ENCODE assay signal across 8 mouse cellular contexts in genomic region chr1:171149974-171150760, GRCm38 (mm10). TPM values are rescaled to one million over a fixed set of nuclear protein-coding genes. Genes with fewer than 3 reads are reported as not detected.
DNase-seq lines count a peak whose midpoint lies in the region; ATAC-seq lines count a peak whose summit lies in the region.

Gene Sdhc (minus strand): TSS chr1:171150603.
Gene Mpz (plus strand): TSS chr1:171150711.

- peaks cover 11% of the 10 kb centered on the region for H3K4me1 ChIP-seq in hindbrain, embryonic 12.5 days

- peak within 1 kb of the TSS; percentile 62 for H3K4me2 ChIP-seq in hindbrain, embryonic 12.5 days (replicated peaks)

- H3K27ac ChIP-seq in hindbrain, embryonic 12.5 days, result peak within 1 kb of the TSS; percentile 64

- peak; percentile 97 for ATAC-seq in hindbrain, embryonic 12.5 days (ENCODE audit: low FRiP score)

- H3K4me3 ChIP-seq in hindbrain, embryonic 12.5 days, result peak within 1 kb of the TSS; percentile 74

- no peaks in the 10 kb centered on the region for H3K9me3 ChIP-seq in hindbrain, embryonic 12.5 days (replicated peaks)

- peak; percentile 99 for DNase-seq in NIH3T3 (ENCODE audit: low read depth)
- peak; percentile 98 for DNase-seq in cerebellum, postnatal 10 days
- peak; percentile 92 to 94 for DNase-seq in frontal cortex, postnatal 10 days (ENCODE audit: low spot score in 2 of 2)
- DNase-seq in layer of hippocampus, postnatal 14 days (ENCODE audit: low spot score in 2 of 2), result peak; percentile 91 to 96
- peak; percentile 96 for DNase-seq in lung, postnatal 14 days
- peak; percentile 81 for DNase-seq in retina, adult 2 months (ENCODE audit: low read depth, low spot score)
- DNase-seq in thymus, postnatal 36 days, result peak; percentile 94 to 97

- under 1% methylated on average over 34 of the region's 34 CpGs for WGBS in hindbrain, embryonic 12.5 days

- peak within 1 kb of the TSS; percentile 87 for H3K9ac ChIP-seq in hindbrain, embryonic 12.5 days

- peaks cover 5% of the 10 kb centered on the region for H3K27me3 ChIP-seq in hindbrain, embryonic 12.5 days

- peaks cover 8% of the 10 kb centered on the region for H3K36me3 ChIP-seq in hindbrain, embryonic 12.5 days

RNA-seq across cellular contexts. Expression of gene Sdhc, which starts in this region (rescaled TPM):
- 214 and 218 TPM in 2 replicates for polyA plus RNA-seq in hindbrain, embryonic 12.5 days (2016; fragmentation: Nextera tagmentation; extraction: Ambion mirVana)
- total RNA-seq in layer of hippocampus, postnatal 14 days (2021), result 100 to 1,000 TPM; 196 to 214 TPM

RNA-seq across cellular contexts. Expression of gene Mpz, which starts in this region (rescaled TPM):
- 2.4 and 4.2 TPM in 2 replicates for polyA plus RNA-seq in hindbrain, embryonic 12.5 days (2016; fragmentation: Nextera tagmentation; extraction: Ambion mirVana)
- total RNA-seq in layer of hippocampus, postnatal 14 days (2021), result not detected

Comparison
In these comparisons a context has a peak if more than half of its experiments do, and no peak if none do; other contexts are left out.
1. Peak in every context shown above with its lines: DNase-seq, ATAC-seq, H3K4me3 ChIP-seq and H3K27ac ChIP-seq.